Mouse (Mus musculus) monocyte, adult 5-6 weeks (primary cell): Measurements from ENCODE around the gene Dnaic1. TPM values are rescaled to one million over a fixed set of nuclear protein-coding genes. Genes with fewer than 3 reads are reported as not detected.

ENCODE experiments used
- ATAC-seq: fragments of 153-309, 156-312 bp; replicated peaks from 2 replicates; pipeline ENCODE4 v1.8.0; 2017; ENCODE audit warnings: mild to moderate bottlenecking; ENCODE audit not compliant: low TSS enrichment, insufficient number of reproducible peaks, severe bottlenecking, poor library complexity, low FRiP score
- total RNA-seq: library from RNA; stranded (forward); fragments of 200-1000, 200-491, 200-594 nt; gene quantifications from 3 replicates; pipeline ENCODE4 v1.2.3, GENCODE M21; 2017

Gene Dnaic1
- total RNA-seq, 1 experiment from 2014 or later = not detected

DNA sequence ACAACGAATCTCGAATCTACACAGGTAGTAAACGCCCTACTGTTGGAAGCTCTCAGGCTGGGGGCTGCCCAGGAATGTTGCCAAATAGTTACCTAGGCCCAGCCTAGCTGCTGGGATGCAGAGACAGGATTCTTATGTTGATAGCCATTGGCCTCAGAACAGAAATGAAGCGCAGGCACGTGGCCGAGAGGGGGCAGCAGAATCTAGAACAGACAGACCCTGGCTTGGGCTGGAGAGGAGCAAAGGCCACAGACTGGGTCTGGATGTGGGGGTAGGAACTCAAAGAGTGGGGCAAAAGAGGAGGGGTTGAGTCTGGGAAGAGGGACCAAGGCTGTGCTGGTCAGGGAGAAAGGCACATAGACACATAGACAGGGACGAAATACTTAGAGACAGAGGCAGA lies 84.6 kb downstream of the Dnaic1 start:
- ATAC-seq = no peak

DNA sequence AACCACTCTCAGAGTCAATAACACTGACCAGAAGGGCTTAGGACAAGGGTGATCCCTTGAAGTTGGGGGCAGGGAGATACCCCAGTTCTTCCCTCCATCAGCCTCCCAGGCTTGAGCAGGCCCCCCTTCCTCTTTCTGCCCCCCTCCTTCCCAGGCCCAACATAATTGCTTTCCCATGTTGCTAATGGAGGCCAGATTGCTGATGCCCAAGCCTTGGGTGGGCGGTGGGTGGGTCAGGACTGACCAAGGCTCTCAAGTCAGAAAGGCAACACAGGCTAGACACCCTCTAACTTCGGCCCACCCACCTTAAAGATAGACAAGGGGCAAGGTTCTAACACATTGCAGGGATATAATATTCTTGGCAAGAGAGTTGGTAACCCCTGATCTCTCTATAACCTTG lies 86.0 kb downstream of the Dnaic1 start:
- ATAC-seq = no peak

DNA sequence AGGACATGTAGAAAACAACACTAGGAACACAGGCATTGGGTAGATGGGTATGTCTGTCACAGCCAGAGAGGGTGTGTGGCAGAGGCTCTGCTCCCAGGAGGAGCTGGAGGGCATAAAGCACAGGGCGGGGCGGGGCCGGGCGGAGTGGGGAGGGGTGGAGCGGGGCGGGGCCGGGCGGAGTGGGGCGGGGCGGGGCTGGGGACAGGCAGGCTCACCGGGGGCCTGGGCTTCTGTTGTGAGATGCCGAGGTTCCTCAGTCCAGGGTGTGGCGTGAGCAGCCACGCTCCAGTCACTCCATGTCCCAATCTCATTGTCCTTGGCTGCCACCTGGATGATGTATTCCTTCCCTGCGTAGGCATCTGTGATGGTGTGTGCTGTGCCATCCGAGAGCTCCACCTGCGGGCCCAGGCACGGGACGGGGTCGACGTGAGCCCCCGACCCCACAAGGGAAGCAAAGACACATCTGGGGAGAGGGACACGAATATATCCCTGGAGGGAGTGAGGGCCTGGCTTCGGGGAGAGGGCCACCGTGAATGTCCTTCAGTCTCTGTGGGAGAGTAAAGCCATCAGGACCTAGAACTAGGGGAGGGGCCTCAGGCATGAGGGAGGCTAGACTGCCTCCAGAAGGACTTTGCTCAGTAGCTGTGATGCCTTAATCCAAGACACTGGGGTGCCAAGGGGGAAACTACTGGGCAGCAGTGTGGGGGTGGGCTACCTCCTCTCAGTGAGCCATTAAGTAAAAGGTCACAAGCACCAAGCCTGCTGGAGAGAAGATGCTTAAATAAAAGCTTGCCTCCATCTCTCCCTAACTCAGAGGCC lies 89.2 kb downstream of the Dnaic1 start:
- ATAC-seq = no peak

DNA sequence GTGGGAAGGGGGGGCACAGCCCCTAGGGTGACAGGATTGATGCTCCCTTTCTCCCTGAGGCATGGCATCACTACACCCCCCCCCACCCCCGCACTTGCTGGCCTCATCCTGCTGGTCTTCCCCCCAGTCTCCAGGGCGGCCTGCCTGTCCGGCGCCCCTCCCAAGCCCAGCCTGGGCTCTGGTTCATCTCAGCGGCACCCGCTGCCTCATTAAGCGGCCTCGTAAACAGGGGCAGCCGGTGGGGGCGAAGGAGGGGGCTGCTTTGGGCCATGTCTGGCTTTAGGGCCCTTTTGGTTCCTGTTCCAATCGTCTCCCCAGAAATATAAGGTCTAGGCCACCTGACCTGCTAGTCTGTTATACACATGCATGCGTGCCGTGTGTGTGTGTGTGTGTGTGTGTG lies 90.0 kb downstream of the Dnaic1 start:
- no peak for ATAC-seq

DNA sequence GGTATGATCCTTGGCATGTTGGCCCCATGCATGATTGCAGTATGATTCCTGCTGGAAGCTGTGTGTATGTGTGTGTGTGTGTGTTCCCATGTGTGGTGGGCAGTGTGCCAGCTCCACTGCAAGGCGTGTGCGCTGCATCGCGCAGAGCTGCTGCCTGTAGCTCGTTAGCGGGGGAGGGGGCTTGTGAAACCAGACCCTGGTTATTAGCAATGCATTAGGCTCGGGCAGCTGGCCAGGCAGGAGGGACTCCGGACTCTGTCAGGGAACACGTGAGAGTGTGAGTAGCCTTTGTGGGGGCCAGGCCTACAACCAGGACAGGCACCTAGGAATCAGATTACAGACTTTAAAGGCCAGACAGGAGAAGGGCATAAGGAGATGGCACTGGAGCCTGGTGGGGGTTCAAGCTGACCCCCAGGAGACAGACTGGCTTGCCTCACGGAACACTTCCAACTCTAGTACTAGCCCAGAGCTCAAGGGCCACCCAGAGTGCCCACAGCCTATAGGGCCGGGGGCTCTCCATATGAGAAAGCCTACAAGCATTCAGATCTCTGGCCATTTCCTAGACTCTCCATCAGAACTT lies 91.4 kb downstream of the Dnaic1 start:
- ATAC-seq = no peak

DNA sequence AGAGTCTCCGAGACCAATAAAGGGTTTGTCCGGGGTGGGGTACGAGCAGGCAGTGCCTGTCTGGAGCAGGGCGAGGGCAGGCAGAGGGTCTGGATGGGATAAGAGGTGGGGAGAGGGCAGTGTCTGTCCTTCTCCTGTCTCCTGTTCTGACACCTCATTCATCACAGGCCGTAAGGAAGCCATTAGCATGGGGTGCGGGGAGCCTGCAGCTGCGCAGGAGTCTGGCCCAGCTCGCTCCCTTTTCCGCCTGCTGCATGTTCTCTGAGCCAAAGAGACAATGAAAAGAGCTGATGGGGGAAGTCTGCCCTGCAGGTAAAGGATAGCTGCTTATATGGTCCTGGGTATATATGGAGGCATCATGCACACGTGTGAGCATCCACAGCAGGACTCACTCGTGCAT lies 93.1 kb downstream of the Dnaic1 start:
- no peak for ATAC-seq

DNA sequence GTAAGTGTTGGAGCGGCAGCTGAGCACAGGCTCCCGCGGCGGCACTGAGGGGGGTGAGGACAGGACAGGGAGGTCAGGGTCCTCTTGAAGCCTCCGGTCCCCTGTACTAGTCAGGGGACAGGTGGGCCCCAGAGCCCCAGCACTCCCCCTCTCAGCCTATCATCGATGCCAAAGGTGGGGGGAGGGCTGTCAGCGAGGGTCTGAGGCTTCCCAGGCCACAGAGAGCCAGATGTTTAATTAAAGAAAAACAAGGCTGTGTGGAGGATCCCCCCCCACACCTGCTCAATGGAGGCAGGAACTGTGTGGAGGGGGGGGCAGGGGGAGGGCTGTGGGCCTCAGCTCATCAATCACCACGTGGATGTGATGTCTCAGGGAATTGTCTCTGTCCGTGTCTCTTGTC lies 94.0 kb downstream of the Dnaic1 start:
- no peak for ATAC-seq

DNA sequence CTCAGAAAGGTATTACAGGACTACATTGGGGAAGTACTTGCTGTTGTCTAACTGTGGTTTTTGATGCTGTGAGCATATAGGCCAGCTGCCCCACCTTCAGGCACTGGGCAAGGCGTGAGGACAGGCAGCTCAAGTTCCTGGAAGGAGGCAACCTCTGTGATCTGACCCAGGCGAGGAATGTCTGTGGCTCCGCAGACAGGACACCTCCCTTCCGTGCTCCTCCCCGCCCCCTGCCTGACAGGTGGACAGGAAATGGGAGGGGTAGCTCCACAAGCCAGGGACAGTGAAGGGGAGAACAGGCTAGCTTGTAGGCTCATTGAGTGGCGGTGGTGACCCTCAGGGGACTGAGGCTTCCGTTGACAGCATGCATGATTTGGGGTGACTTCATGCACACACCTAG lies 95.0 kb downstream of the Dnaic1 start:
- ATAC-seq = no peak

DNA sequence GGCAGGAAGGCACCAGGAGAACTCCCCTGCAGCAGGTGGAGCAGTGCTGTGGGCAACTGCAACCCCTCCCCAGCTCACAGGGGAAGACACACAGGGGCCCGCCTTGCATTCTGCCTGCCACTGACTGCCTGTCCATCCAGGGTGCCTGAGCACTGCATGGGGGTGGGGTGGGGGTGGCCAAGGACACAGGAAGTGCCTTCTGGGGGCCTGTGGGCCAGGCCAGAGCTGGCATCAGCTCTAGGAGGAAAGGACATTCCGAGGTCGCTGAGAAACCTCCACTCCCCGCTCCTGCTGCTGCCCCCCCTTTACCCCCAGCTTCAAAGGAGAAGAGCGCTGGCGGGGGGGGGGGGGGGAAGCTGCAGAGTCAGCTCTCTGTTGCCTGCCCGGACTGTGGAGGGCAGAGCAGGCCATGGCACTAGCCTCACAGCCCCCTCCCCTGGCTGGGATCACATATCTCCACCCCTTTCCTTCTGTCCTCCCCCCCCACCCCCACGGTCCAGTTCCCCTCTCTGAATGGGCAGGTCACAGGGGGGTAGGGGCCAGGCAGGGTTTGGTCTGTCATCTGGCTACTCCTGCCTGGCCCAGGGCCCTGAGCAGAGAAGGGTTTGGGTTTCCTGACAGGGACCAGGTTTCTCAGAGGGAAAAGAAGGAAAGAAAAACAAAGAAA lies 95.6 kb downstream of the Dnaic1 start:
- ATAC-seq = no peak

DNA sequence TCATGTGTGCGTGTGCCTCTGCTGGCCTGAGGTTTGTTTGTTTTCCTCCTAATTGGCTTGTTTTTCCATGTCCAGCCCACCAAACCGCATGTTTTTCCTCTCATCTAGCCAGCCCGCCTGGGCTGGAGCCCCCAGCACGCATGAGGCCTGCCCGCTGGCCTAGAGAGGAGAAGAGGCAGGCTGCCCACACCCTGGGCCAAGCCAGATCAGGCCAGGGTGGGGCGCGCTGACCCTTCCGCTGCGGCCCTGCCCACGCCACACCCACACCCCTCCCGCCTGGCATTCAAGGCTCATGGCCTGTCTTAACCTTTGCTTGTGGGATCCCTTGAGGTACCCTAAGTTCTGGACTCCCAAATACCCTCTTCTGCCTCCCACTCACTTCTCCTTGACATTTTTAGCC lies 97.1 kb downstream of the Dnaic1 start:
- ATAC-seq = no peak

DNA sequence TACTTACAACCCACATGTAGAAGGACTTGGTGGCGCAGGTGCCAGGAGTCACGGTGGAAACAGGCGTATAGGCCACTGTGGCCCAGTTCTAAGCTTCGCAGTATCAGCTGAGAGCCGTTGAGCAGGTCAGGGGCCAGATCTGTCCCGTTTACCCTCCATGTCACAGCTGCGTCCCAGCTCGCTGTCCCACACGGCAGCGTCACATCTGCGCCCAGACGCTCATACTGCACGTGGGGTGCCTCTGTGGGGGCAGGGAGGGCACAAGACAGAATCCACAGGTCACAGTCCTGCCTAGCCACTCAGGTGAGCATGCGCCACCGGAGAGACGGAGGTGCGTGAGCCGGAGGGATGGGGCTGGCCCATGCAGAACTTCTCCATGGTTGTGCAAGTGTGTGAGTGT lies 101.3 kb downstream of the Dnaic1 start:
- ATAC-seq = no peak

DNA sequence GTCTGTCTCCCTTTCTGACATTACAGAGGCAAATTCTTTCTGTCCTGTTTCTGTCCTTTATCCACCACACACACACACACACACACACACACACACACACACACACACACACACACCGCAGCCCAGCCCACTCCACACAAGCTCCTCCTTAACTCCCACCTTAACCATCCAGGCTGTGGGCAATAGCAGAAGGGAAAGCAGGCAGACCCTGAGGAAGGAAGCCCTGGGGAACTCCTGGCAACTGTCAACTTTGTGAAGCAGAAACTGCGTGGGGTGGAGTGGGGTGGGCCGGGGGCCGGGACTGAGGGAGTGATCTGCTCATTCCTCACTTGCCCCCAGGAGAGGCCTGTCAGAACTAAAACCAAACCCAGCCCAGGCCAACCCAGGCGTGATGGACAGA lies 101.9 kb downstream of the Dnaic1 start:
- no peak for ATAC-seq

DNA sequence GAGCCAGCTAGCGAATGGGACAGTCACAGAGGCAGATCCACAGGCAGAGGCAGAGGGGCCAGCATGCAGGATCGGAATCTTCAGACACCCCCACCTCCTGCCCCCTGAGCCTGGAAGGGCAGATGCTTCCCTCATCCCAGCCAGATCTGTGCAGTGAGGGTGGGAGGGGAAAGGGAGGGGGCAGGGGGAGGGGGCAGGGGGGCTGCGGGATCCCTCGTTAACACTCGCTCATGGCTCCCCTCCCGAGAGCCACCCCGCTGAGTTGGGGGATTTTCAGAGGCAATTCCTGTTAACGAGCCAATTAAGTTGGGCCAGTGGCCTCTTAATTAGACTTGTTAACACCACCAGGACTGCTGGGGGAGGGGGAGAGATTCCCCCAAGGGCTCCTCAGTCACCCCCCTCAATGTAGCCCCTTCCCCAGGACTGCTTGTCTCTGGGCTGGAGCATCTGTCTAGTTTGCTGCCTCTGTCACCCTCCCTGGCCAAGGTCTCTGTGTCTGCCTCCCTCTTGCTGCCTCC lies 102.4 kb downstream of the Dnaic1 start:
- ATAC-seq = no peak

DNA sequence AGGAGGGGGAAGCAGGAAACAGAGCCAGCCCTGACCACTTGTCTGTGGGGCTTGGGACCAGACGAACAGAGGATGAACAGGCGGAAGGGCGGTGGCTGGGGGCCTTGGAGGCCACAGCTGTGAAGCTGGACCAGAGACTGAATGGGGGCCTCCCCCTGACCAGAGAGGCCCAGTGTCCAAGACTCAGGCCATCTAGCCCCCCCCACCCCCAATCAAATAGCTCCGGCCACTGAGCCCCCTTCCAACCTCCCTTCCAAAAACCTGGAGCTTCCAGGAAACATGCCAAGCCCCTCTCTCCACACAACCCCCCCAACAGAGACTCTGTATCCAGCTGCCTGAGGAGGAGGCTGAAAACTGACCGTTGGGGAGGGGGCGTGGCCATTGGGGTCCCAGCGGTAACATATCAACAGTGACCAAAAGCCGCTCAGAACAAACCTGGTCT lies 103.0 kb downstream of the Dnaic1 start:
- ATAC-seq = no peak

DNA sequence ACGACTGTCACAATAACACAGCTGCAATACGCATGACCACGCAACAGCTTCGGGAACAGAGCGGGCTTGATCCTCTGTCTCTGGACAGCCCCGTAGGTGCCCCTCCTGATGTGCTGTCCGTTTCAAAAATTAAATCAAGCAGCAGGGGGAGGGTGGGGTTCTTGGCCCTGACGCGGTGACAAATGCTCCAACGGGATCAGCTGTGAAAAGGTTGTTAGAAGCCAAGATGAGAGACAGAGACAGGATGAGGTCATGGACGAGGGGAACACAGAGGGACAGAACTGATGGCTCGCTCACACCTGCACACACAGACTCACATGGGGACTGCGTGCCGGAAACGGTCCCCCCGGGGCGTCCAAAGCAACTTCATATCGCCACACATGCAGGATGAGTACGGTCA lies 103.6 kb downstream of the Dnaic1 start:
- ATAC-seq = no peak

DNA sequence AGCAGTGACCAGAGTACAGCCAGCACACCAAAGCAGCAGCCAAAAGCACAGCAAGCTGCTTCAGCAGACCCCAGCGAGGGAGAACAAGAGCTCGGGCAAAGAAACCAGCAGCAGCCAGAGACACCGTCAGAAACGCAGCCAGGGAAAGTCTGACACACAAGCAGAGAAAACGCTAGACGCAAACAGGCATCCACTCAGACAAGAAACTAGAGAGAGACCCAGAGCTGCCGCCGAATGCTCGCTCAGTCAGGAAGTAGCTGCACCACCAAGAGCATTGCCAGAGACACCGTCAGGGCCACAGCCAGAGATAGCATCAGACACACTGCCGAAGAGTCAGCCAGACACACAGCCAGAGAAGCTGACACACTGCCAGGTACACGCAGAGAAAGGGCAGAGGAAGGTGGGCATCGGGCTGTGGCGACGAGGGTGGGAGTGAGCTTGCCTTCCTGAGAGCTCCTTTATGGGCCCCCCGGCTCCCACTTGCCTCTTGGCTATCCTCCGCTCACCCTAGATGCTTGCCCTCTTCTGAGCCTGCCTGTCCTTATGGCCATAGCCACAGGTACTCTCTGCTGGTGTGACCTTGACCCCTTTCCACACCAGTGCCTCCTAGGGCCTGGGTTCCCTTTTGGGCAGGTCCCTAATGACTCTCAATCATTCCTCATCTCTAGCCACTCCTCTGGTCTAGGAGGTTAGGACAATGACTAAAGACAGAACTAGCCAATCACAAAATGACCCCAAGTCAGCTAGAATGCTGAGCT lies 106.9 kb downstream of the Dnaic1 start:
- no peak for ATAC-seq

DNA sequence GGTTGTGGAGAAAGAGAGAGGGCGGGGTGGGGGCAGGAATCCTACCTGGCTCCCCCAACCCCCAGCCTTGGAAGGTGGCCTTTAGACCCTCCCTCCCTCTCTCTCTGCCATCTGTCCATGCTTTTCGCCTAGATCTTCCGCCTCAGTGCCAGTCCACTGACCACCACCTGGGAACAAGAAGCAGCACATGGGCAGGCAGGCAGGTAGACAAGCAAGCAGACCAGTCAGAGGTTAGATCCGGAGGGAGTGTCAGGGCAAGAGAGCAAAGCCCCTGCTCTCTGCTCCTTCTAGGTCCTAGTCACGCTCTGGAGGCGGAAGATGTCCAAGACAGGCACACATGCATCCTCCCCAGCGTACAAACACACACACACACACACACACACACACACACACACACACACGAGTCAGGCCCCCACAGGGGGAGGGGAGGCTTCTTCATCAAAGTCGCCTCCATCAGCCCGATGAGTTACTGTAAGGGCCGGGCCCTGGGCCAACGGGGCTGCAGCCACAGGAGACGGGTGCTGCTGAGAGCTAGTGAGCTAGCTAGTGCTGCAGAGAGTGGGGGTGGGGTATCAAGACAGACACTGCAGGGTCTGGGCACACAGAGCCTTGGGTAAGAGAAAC lies 107.5 kb downstream of the Dnaic1 start:
- no peak for ATAC-seq

DNA sequence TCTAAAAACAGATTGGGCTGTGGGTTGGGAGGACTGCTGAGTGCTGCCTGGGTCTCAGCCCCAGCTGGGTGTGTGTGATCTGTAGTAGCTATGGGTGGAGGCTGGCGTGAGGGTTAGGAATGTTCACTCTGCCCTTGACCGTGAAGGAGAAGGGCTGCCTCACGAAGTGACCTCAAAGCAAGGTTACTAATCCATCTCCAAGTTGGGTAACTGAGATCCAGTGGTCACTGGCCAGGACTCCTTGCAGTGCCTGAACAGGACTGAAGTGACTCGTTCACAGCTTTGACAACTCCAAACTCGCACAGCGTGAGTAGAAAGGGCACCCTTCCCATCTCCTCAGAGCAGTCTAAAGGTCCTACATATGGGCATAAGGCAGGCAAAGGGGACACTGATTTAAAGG lies 109.3 kb downstream of the Dnaic1 start:
- ATAC-seq = no peak

DNA sequence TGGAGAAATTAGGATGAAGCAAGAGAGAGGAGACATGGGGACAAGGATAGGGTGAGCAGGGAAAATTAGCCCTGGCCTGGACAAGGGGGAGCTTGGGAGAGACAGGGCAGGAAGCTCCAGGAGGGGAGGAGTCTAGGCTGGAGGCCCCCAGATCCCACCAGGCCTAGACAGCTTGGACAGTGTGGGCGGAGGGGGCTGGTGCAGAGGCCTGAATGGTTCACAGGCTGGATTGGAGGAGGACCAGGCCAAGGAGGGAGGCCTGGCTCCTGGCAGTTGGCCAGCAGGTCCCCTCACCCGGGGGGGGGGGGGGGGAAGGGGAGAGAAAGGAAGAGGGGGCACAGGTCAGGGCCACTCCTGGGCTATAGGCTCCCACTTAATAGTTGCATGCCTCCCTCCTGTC lies 109.7 kb downstream of the Dnaic1 start:
- no peak for ATAC-seq
